Mouse (Mus musculus): ENCODE results near the gene Ulk4.

DNA sequence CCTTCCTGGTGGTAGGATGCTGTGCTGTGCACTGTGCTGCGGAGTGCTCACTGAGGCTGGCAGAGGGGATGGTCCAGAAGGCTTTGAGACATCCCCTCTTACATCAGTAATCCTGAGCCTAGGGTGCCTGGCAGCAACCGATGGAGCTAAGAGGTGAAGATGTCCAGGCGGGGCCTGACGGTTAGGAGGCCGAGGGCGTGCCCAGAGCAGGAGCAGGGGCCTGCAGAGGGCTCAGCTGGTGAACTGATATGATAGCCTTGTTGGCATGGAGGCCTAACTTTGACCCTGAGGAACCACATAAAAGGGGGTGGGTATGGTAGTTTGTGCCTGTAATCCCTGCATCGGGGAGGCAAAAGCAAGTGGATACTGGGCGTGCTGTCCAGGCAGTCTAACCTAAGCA, 293.1 kb downstream of the Ulk4 start:
- no peak for TF ChIP-seq GATA1 (IDR thresholded peaks at IDR 0.05; ENCODE audit: borderline replicate concordance, low read length)
- no peak for TF ChIP-seq FLI1 (IDR thresholded peaks at IDR 0.05; ENCODE audit: low read length)

All from megakaryocyte, embryonic 14.5 days (primary cell).